Mouse (Mus musculus): Measurements from ENCODE around the gene Accsl.

DNA sequence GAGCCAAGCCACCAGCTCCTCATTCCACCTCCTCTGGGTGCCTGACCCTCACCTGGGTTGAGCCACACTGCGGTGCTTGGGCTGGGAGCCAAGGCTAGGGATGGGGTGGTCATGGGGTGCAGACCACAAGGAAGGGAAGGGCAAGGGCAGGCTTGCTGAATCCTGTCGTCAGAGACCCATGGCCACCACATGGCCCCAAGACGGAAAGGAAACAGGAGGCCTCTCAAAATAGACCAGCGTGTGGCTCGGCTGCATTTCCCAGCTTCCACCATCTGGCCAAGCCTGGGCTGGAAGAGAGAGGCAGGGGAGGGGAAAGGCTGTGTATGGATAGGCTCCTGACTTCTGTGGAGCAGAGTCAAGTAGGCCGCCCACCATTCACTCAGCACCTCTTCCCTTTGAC is 34.5 kb upstream of the Accsl start:
- no peak for TF ChIP-seq CTCF (IDR thresholded peaks at IDR 0.05)
- no peak for TF ChIP-seq EP300 (IDR thresholded peaks at IDR 0.05)

Data from lung, postnatal 0 days (tissue).